Mouse (Mus musculus): Measurements from ENCODE around the gene Acot11. TPM values are rescaled to one million over a fixed set of nuclear protein-coding genes. Genes with fewer than 3 reads are reported as not detected.

Gene Acot11
- total RNA-seq (2021) = 10 to 100 TPM; 45.6 to 55.5 TPM
- long read RNA-seq, experiment 1, full-length matches to known transcripts = 9 of 18 reads
- long read RNA-seq, experiment 1, partial matches to known transcripts = 4 of 18 reads
- long read RNA-seq, experiment 1, other reads (novel, unspliced or antisense) = 5 of 18 reads
- long read RNA-seq, experiment 2, full-length matches to known transcripts = 24 of 33 reads
- long read RNA-seq, experiment 2, partial matches to known transcripts = 4 of 33 reads
- long read RNA-seq, experiment 2, other reads (novel, unspliced or antisense) = 5 of 33 reads

GRCm38 (mm10) chr4:106804910-106805274 is at the start of gene Acot11:
Gene Acot11, minus strand, starts transcription at chr4:106804998.
- no peak within 1 kb of the TSS for H3K27ac ChIP-seq
- no peak for DNase-seq (ENCODE audit: low spot score in 2 of 2)
- TF ChIP-seq CTCF (conservative IDR thresholded peaks at IDR 0.05) = no peak
- H3K4me3 ChIP-seq = no peak within 1 kb of the TSS

GRCm38 (mm10) chr4:106848290-106849092 is 43.7 kb upstream of the Acot11 start:
- TF ChIP-seq CTCF (conservative IDR thresholded peaks at IDR 0.05) = no peak
- no peak overlapping the region; the same call in 1 of the 2 replicates for H3K27ac ChIP-seq
- DNase-seq (ENCODE audit: low spot score in 2 of 2) = no peak

GRCm38 (mm10) chr4:106847591-106848289 is 42.9 kb upstream of the Acot11 start:
- peak overlapping the region; percentile 14; the same call in 1 of the 2 replicates for H3K27ac ChIP-seq
- no peak for DNase-seq (ENCODE audit: low spot score in 2 of 2)
- no peak overlapping the region for H3K4me3 ChIP-seq
- TF ChIP-seq CTCF (conservative IDR thresholded peaks at IDR 0.05) = no peak

More at GRCm38 (mm10) chr4:106848290-106849092, 43.7 kb upstream of the Acot11 start:
- H3K4me3 ChIP-seq = no peak overlapping the region

- no peak for DNase-seq (ENCODE audit: low spot score in 2 of 2)
- Histone ChIP-seq H3K4me3 (no peak overlapping the region), H3K27ac (no peak overlapping the region)
- TF ChIP-seq CTCF (conservative IDR thresholded peaks at IDR 0.05) = no peak
Observed at GRCm38 (mm10) chr4:106842561-106842960, 37.8 kb upstream of the Acot11 start.

GRCm38 (mm10) chr4:106841856-106842255 is 37.1 kb upstream of the Acot11 start:
- TF ChIP-seq CTCF (conservative IDR thresholded peaks at IDR 0.05) = no peak
- DNase-seq (ENCODE audit: low spot score in 2 of 2) = no peak
- H3K27ac ChIP-seq = no peak overlapping the region
- no peak overlapping the region for H3K4me3 ChIP-seq

- no peak overlapping the region for H3K4me3 ChIP-seq
- TF ChIP-seq CTCF (conservative IDR thresholded peaks at IDR 0.05) = no peak
- DNase-seq (ENCODE audit: low spot score in 2 of 2) = no peak
- 0 out of 2 replicates have a peak overlapping the region, but pooled peaks have one; percentile 97 for H3K27ac ChIP-seq
Observed at GRCm38 (mm10) chr4:106841303-106841702, 36.5 kb upstream of the Acot11 start.

GRCm38 (mm10) chr4:106840651-106841145 is 35.9 kb upstream of the Acot11 start:
- H3K4me3 ChIP-seq = peak overlapping the region; percentile 80
- H3K27ac ChIP-seq = peak overlapping the region; percentile 97
- DNase-seq (ENCODE audit: low spot score in 2 of 2) = no peak
- no peak for TF ChIP-seq CTCF (conservative IDR thresholded peaks at IDR 0.05)

GRCm38 (mm10) chr4:106839964-106840611 is 35.3 kb upstream of the Acot11 start:
- Histone ChIP-seq H3K27ac (peak overlapping the region; percentile 97), H3K4me3 (peak overlapping the region; percentile 80)
- peak; percentile 49 for TF ChIP-seq CTCF (conservative IDR thresholded peaks at IDR 0.05)
- DNase-seq (ENCODE audit: low spot score in 2 of 2) = peak; percentile 83 to 91

- Histone ChIP-seq H3K27ac (peak overlapping the region; percentile 97), H3K4me3 (peak overlapping the region; percentile 80)
- TF ChIP-seq CTCF (conservative IDR thresholded peaks at IDR 0.05) = no peak
- DNase-seq (ENCODE audit: low spot score in 2 of 2) = no peak
Observed at GRCm38 (mm10) chr4:106839254-106839834, 34.5 kb upstream of the Acot11 start.

- TF ChIP-seq CTCF (conservative IDR thresholded peaks at IDR 0.05) = peak; percentile 96; the same call in 1 of the 2 replicates
Observed at GRCm38 (mm10) chr4:106838548-106839253, 33.9 kb upstream of the Acot11 start.

GRCm38 (mm10) chr4:106837964-106838363 is 33.2 kb upstream of the Acot11 start:
- Histone ChIP-seq H3K4me3 (peak overlapping the region; percentile 49), H3K27ac (peak overlapping the region; percentile 97)
- peak; percentile 65 to 74 for DNase-seq (ENCODE audit: low spot score in 2 of 2)
- TF ChIP-seq CTCF (conservative IDR thresholded peaks at IDR 0.05) = no peak

More at GRCm38 (mm10) chr4:106838548-106839253, 33.9 kb upstream of the Acot11 start:
- peak overlapping the region; percentile 97 for H3K27ac ChIP-seq
- DNase-seq (ENCODE audit: low spot score in 2 of 2) = peak; percentile 94 to 99
- H3K4me3 ChIP-seq = peak overlapping the region; percentile 80
